Mouse (Mus musculus) neutrophil, adult 83 days (primary cell): ENCODE results near the gene Slc7a14. TPM values are rescaled to one million over a fixed set of nuclear protein-coding genes. Genes with fewer than 3 reads are reported as not detected.

Source experiments
- total RNA-seq, 2 experiments: library from RNA; stranded (reverse); gene quantifications; one replicate each; pipeline ENCODE4 v1.2.4; 2023

The Slc7a14 gene
- total RNA-seq = under 1 TPM; 0.20 to 0.29 TPM

GRCm38 (mm10) chr3:31309934-31310787 lies at the start of gene Slc7a14:
TSS of gene Slc7a14 (minus strand) at chr3:31310378.

Other genes starting within 250 kb of the Slc7a14 start
- gene Skil, start 215.3 kb downstream of the Slc7a14 start, total RNA-seq = 10 to 100 TPM; 37.0 to 41.9 TPM
- gene Cldn11, start 160.5 kb downstream of the Slc7a14 start, total RNA-seq = not detected